Mouse (Mus musculus) bone marrow, adult 2 months (tissue): ENCODE measurements around the gene Inca1. TPM values are rescaled to one million over a fixed set of nuclear protein-coding genes. Genes with fewer than 3 reads are reported as not detected.

Experiments
- H3K27ac ChIP-seq: fragments of 200-500 bp; 2 replicates; pipeline ENCODE4 v1.5.1; 2012; ENCODE audit warnings: low read depth, mild to moderate bottlenecking, control low read depth, inconsistent platforms, low read length; ENCODE audit not compliant: control insufficient read depth, poor library complexity, insufficient read depth
- H3K4me1 ChIP-seq: fragments of 200-500 bp; 2 replicates; pipeline ENCODE4 v1.6.1; 2011; ENCODE audit warnings: low read length; ENCODE audit not compliant: control insufficient read depth, insufficient read depth
- H3K4me3 ChIP-seq: fragments of 200-500 bp; replicated peaks from 2 replicates; pipeline ENCODE3; 2011; ENCODE audit warnings: mild to moderate bottlenecking, low read depth, low read length, control low read depth; ENCODE audit not compliant: control insufficient read depth
- CTCF ChIP-seq: fragments of 200-500 bp; IDR thresholded peaks from 2 replicates; pipeline ENCODE4 v1.5.1; 2011; ENCODE audit warnings: low read length, control low read depth; ENCODE audit not compliant: control insufficient read depth, insufficient read depth
- POLR2A ChIP-seq: fragments of 200-500 bp; IDR thresholded peaks from 2 replicates; pipeline ENCODE4 v1.6.1; 2011; ENCODE audit warnings: low read depth, mild to moderate bottlenecking, control low read depth, low read length, borderline replicate concordance; ENCODE audit not compliant: control insufficient read depth
- WGBS: fragments of 180-500 bp; shearing (Covaris S2); methylation state at CpG from one replicate; pipeline ENCODE4 v1.1.7; 2018; 5-methylcytosine and 5-hydroxymethylcytosine counted together
- polyA plus RNA-seq: library from polyadenylated mRNA; stranded (reverse); fragments of >200 nt; gene quantifications from 2 replicates; pipeline ENCODE4 v1.2.4, GENCODE M21; 2011; ENCODE audit warnings: low replicate concordance; ENCODE audit not compliant: missing spikeins, insufficient read depth, insufficient read length

The Inca1 gene
- polyA plus RNA-seq, 1 experiment = not detected

GRCm38 (mm10) chr11:70645461-70646258, 54.3 kb downstream of the Inca1 start:
- Histone ChIP-seq H3K4me3 (peak overlapping the region; percentile 92), H3K4me1 (peaks cover 7% of the 10 kb centered on the region; the same call in 1 of the 2 replicates), H3K27ac (no peak overlapping the region; the same call in 1 of the 2 replicates)
- 75% methylated on average over 12 of the region's 12 CpGs for WGBS
- TF ChIP-seq POLR2A (no peak), CTCF (no peak; the same call in 1 of the 2 replicates)

DNA sequence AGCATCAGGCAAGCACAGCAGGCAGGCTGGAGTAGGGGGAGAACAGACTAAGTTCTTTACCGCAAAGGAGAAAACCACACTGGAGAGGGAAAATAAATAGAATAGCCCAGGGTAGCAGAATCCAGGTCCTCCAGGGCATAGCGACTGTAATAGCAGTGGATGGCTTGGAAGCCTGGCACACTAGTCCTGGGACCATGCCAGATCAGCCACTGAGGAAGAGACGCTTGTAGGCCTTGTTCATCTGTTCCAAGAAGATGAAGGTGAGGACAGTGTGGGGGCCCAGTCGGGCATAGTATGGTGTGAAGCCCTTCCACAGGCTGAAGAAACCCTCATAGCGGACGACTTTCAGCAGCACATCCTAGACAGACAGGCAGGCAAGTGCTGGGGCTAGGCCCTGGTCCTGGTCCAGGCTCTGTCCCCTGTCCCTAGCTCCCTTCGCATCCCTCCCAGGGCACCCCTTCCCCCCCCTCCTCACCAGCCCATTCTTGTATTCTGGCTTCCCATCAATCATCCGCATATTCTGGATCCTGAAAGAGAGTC, 55.3 kb downstream of the Inca1 start:
- 93% methylated on average over 8 of the region's 8 CpGs for WGBS
- TF ChIP-seq CTCF (no peak), POLR2A (no peak)
- no peak overlapping the region for H3K4me3 ChIP-seq
- H3K4me1 ChIP-seq = peaks cover 6% of the 10 kb centered on the region; the same call in 1 of the 2 replicates
- no peak overlapping the region for H3K27ac ChIP-seq

DNA sequence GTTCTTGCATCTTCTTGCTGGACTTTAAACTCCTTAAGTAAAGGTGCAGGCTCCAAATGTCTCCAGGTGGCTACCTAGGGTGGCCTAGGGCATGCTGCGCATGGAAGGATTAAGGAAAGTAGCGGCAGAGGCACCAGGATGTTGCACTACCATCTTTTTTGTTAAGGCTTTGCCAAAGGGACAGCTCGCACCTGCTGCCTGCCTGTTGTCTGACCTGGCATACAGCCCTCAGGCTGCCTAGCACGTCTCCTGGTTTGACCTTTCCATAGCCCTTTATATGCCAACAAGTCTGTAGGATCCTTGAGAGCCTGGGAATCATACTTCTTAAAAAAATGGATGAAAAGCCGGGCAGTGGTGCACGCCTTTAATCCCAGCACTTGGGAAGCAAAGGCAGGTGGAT, 56.9 kb downstream of the Inca1 start:
- no peak overlapping the region for H3K27ac ChIP-seq
- no peak overlapping the region for H3K4me3 ChIP-seq
- WGBS = 84% methylated on average over 6 of the region's 6 CpGs

GRCm38 (mm10) chr11:70641241-70641640, 58.7 kb downstream of the Inca1 start:
- TF ChIP-seq POLR2A (no peak), CTCF (no peak)
- whole genome bisulfite sequencing = 72% methylated on average over 7 of the region's 7 CpGs
- no peak overlapping the region for H3K27ac ChIP-seq
- peaks cover 4% of the 10 kb centered on the region; the same call in 1 of the 2 replicates for H3K4me1 ChIP-seq
- no peak overlapping the region for H3K4me3 ChIP-seq

More for the DNA sequence above, 56.9 kb downstream of the Inca1 start:
- peaks cover 4% of the 10 kb centered on the region; the same call in 1 of the 2 replicates for H3K4me1 ChIP-seq
- no peak for TF ChIP-seq POLR2A
- TF ChIP-seq CTCF = no peak

DNA sequence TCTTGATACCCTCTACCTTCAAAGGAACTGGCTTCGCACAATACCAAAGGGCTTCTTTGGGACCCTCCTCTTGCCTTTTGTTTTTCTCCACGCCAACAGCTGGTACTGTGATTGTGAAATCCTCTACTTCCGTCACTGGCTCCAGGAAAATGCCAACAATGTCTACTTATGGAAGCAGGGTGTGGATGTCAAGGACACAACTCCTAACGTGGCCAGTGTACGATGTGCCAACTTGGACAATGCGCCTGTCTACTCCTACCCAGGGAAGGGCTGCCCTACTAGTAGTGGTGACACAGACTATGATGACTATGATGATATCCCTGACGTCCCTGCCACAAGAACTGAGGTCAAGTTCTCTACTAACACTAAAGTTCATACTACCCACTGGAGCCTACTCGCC, 60.0 kb downstream of the Inca1 start:
- H3K4me3 ChIP-seq = no peak overlapping the region
- WGBS = 72% methylated on average over 8 of the region's 8 CpGs
- peaks cover 2% of the 10 kb centered on the region; the same call in 1 of the 2 replicates for H3K4me1 ChIP-seq
- TF ChIP-seq POLR2A = no peak
- no peak for TF ChIP-seq CTCF
- H3K27ac ChIP-seq = no peak overlapping the region

DNA sequence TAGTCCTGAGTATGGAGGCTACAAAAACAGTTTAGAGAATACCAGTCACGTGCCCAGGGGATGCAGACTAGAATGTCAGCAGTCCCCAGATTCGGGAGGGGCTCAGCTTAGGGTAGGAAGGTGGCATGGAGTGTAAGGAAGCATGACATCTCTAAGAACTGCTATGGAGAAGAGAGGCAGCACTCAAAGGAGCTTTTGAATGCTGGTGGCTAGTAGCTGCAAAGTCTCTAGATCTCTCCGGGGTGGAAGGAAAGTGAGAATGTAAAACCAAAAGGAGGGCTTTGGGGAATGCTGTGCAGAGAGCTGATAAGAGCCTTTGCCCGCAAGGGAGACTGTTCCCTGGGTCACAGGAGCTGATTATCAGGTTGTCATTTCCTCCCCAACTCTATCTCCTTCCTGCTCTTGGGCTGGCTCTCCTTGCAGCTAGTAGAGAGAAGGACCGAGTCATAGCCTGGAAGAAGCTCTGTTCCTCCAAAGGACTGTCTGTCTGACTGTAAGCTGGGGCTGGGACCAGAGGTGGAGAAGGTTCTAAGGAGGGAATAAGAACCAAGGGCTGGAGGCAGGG, 61.2 kb downstream of the Inca1 start, which contains the start of gene Gp1ba:
Gp1ba (plus strand) TSS at position 409 of the 565 bp plus-strand sequence.
- Histone ChIP-seq H3K27ac (peak within 1 kb of the TSS; percentile 24; the same call in 1 of the 2 replicates), H3K4me3 (no peak within 1 kb of the TSS), H3K4me1 (peaks cover 2% of the 10 kb centered on the region; the same call in 1 of the 2 replicates)
- TF ChIP-seq CTCF (no peak), POLR2A (no peak)
- WGBS = 6% methylated on average over 5 of the region's 5 CpGs

Other genes starting within 250 kb of the Inca1 start
- gene Med11, start 248.2 kb downstream of the Inca1 start, polyA plus RNA-seq = 8.3 and 16.1 TPM in 2 replicates
- 0.66 and 1.5 TPM in 2 replicates for gene Zmynd15, start 240.7 kb downstream of the Inca1 start, polyA plus RNA-seq
- 0.59 and 3.2 TPM in 2 replicates for gene Cxcl16, start 240.2 kb downstream of the Inca1 start, polyA plus RNA-seq
- not detected in 2 replicates for gene Tm4sf5, start 194.9 kb downstream of the Inca1 start, polyA plus RNA-seq
- not detected in 2 replicates for gene Vmo1, start 185.5 kb downstream of the Inca1 start, polyA plus RNA-seq
- not detected in 2 replicates for gene Gltpd2, start 181.0 kb downstream of the Inca1 start, polyA plus RNA-seq
- gene Psmb6, start 174.8 kb downstream of the Inca1 start, polyA plus RNA-seq = 90.4 and 129 TPM in 2 replicates
- not detected in 2 replicates for gene Gm40193, start 167.2 kb downstream of the Inca1 start, polyA plus RNA-seq
- gene Pld2, start 160.1 kb downstream of the Inca1 start, polyA plus RNA-seq = 1.5 and 4.0 TPM in 2 replicates
- 50.8 and 79.5 TPM in 2 replicates for gene Mink1, start 137.3 kb downstream of the Inca1 start, polyA plus RNA-seq
- not detected in 2 replicates for gene 4930544D05Rik, start 84.3 kb downstream of the Inca1 start, polyA plus RNA-seq
- 2.0 TPM in 1 of 2 replicates, not detected in the other for gene Chrne, start 80.9 kb downstream of the Inca1 start, polyA plus RNA-seq
- gene Gp1ba, start 61.0 kb downstream of the Inca1 start, polyA plus RNA-seq = 8.6 and 28.3 TPM in 2 replicates
- gene Rnf167, start 52.9 kb downstream of the Inca1 start, polyA plus RNA-seq = 125 and 265 TPM in 2 replicates
- 28.7 and 49.2 TPM in 2 replicates for gene Slc25a11, start 52.7 kb downstream of the Inca1 start, polyA plus RNA-seq
- 840 and 1,173 TPM in 2 replicates for gene Pfn1, start 45.5 kb downstream of the Inca1 start, polyA plus RNA-seq
- gene Eno3, start 43.0 kb downstream of the Inca1 start, polyA plus RNA-seq = 14.7 and 29.8 TPM in 2 replicates
- gene Spag7, start 30.7 kb downstream of the Inca1 start, polyA plus RNA-seq = 37.1 and 70.9 TPM in 2 replicates
- 11.2 and 24.0 TPM in 2 replicates for gene Camta2, start 12.1 kb downstream of the Inca1 start, polyA plus RNA-seq
- 10.0 and 13.7 TPM in 2 replicates for gene Kif1c, start 393 bp upstream of the Inca1 start, polyA plus RNA-seq
- 1.1 and 1.7 TPM in 2 replicates for gene Zfp3, start 64.1 kb upstream of the Inca1 start, polyA plus RNA-seq
- gene Scimp, start 112.4 kb upstream of the Inca1 start, polyA plus RNA-seq = 1.9 TPM in 1 of 2 replicates, not detected in the other
- 12.6 and 28.8 TPM in 2 replicates for gene Rabep1, start 144.6 kb upstream of the Inca1 start, polyA plus RNA-seq